Mouse (Mus musculus) liver, embryonic 14.5 days (tissue): ENCODE measurements around the gene Ptprj.

ENCODE experiments used
- CTCF ChIP-seq: IDR thresholded peaks from 2 replicates; pipeline ENCODE4 v1.5.1; 2016; ENCODE audit warnings: antibody characterized with exemption, low read depth, control low read depth
- EP300 ChIP-seq: IDR thresholded peaks from 2 replicates; pipeline ENCODE4 v1.6.1; 2016; ENCODE audit warnings: antibody characterized with exemption, low read depth

GRCm38 (mm10) chr2:90501708-90502107 lies 78.7 kb downstream of the Ptprj start:
- no peak for TF ChIP-seq CTCF
- no peak for TF ChIP-seq EP300
